Mouse (Mus musculus) frontal cortex, postnatal 10 days (tissue): ENCODE measurements at regions not wholly inside any gene's neighbourhood (a gene's known extent, or its start where the extent isn't known, plus 50 kb on each side); places are given as distances from the start of the nearest gene placed in this dataset.
"Not testable (repeated sequence)": the region's sequence is repeated elsewhere in the genome, so short reads cannot be mapped to it uniquely, and the experiment has no call there.

Source experiments
- DNase-seq, 2 experiments: peaks; one replicate each; pipeline ENCODE4 v3.0.0; 2022; ENCODE audit warnings: low spot score in 2 of 2, mixed read lengths in 1 of 2

DNA sequence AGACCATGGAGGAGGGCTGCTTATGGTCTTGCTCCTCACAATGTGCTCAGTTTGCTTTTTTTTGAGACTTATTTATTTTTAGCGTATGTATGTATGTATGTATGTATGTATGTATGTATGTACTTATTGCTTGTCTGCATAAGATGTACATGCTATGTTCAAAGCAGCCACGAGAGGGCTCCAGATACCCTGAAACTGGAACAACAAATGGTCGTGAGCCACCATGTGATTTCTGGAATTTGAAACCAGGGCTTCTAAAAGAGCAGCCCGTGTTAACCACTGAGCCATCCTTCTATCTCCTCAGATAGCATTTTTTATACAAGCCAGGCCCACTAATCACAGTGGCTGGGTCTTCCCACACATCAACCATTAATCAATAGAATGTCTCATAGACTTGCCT is 611.2 kb downstream of the 5730507C01Rik start:
- DNase-seq = no peak

DNA sequence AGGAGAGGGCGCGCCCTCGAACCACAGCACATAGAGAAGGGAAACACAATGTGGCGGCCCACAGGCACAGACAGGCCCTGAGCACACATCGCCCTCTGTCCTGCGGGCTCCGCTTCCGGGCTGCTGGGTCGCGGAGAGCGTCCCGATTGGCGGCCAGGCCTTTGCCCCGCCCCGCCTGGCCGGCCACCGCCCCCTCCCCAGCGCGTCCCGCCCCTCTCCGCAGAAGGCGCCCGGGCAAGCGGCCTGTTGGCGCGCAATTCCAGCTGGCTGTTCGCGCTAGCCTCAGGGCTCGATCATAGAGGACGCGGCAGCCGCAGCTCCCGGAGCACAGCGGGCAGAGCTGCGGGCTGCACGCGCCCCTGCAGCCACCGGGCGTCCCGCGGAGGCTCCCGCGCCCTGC is 661.3 kb downstream of the 5730507C01Rik start:
- DNase-seq = no peak

DNA sequence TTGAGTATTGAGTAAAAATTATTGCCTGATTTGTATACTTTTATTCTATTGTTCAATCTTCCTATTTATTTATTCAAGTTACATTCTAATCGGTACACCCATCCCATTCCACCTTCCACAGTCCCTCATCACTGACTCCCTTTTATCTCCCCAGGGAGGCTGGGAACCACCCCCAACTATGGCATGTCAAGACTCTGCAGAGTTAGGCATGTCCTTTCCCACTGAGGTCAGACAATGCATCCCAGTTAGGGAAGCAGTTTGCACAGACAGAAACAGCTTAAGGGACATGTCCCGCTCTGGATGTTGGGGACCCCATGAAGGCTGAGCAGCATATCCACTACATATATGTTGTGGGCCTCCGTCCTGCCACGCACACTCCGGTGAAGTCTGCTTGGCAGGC is 678.1 kb downstream of the 5730507C01Rik start:
- DNase-seq = no peak

DNA sequence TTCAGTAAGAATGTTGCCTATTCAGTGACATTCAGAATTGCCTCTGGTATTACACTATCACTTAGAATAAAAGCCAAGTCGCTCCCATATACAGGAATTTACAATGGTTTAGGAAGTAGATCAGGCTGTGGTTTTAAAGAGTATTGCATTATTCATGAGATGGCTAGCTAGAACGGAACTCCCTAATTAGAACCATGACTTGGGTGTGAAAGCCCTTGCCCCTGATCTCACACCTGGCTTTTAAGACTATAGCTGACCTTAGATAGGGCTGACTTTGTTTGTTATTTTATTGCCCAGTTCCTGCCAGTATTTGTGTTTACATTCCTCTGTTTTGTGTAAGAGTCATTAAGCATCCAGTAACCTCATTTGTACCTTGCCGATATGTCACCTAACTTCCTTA is 678.7 kb downstream of the 5730507C01Rik start:
- not testable (repeated sequence) for DNase-seq

DNA sequence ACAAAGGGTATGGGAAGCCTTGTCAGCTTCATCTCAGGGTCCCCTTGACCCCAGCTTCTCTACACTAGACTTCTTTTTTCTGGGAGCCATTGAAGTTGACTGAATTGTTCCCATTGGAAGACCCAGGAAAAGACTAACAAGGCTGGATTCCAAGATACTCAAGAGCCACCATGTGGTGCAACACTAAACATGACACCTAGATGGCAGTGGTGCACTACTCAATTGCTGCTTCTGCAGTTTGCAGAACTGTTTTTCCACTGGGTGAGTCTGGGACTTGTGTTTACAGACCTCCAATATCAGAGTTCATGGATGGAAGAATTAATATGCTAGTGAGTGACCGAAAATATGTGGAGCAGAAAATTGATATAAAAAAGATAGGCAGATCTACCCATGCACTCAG is 709.7 kb downstream of the 5730507C01Rik start:
- DNase-seq = not testable (repeated sequence)

DNA sequence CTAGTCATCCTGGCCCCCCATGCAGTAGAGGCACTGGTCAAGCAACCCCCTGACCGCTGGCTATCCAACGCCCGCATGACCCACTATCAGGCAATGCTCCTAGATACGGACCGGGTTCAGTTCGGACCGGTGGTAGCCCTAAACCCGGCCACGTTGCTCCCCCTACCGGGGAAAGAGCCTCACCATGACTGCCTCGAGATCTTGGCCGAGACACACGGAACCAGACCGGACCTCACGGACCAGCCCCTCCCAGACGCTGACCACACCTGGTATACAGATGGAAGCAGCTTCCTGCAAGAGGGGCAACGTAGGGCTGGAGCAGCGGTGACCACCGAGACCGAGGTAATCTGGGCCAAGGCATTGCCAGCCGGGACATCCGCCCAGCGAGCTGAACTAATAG is 707.6 kb upstream of the Gm21863 start:
- DNase-seq = not testable (repeated sequence)

DNA sequence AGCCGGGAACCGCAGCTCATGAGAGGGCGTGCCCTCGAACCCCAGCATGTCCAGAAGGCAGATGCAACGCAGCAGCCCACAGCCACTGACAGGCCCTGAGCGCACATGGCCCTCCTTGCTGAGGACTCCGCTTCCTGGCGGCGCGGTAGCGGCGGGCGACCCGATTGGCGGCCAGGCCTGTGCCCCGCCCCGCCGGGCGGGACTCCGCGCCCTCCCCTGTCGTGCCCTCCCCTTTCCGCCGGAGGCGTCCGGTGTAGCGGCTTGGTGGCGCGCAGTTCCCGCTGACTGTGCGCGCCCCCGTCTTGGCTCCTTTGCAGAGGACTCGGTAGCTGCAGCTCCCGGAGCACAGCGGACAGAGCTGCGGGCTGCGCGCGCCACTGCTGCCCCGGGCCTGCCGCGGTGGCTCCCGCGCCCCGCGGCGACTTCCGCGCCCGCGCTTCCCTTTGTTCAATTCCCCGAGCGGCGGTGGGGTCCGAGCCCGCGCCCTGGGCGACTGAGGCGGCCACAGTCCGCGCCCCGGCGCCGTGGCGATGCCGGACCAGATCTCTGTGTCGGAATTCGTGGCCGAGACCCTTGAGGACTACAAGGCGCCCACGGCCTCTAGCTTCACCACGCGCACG is 665.9 kb upstream of the Gm21863 start:
- peak; percentile 42 to 71 for DNase-seq

DNA sequence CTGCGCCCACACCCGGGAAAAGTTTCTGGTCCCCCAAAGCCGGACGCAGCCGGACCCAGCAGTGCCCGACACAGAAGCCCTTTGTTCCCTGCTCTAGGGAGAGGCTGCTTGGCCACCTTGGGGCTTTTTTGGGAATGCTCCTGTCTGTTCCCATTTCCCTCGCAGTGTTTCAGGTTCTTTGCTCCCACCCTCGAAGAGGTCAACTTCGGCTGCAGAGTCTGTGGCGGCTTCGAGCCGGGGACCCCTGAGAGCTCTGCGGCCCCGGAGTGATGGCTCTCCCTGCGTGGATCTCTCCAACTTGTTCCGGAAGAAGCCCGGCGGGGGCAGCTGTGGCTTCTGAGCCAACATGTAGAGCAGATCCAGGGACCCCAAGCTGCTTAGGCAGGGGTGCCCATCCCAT is 665.3 kb upstream of the Gm21863 start:
- DNase-seq = peak in 1 of 2 experiments; percentile 5

DNA sequence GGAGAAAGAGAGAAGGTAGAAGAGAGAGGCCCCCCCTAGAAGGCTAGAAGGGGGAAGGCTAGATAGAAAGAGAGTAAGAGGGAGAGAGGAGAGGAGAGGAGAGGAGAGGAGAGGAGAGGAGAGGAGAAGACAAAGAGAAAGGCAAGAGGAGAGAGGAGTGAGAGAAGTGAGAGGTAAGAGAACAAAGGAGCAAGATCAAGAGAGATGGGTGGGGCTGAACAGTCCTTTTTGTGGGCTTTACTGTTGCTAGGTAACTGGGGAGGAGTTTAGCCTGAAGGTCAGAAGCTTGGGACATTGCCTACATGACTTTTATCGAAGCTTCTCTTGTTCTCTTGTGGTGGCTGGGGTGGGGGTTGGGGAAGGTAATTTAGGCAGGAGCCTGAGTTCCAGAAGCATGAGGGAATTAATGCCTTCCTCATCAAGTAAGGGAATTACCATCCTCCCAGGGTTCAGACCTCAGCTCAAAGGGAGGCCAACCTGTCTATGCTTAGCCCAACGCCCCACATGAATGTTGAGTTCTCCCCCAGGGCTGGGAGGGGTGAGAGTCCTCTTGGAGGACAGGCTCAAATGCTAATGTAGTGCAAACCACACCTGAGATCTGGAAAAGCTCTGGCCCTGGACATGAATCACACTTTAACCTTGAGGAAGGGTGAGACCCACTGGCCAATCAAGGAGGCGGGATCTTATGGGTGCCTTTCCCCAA is 662.1 kb upstream of the Gm21863 start:
- not testable (repeated sequence) for DNase-seq
